Mouse (Mus musculus): ENCODE data around the gene Itgal.

DNA sequence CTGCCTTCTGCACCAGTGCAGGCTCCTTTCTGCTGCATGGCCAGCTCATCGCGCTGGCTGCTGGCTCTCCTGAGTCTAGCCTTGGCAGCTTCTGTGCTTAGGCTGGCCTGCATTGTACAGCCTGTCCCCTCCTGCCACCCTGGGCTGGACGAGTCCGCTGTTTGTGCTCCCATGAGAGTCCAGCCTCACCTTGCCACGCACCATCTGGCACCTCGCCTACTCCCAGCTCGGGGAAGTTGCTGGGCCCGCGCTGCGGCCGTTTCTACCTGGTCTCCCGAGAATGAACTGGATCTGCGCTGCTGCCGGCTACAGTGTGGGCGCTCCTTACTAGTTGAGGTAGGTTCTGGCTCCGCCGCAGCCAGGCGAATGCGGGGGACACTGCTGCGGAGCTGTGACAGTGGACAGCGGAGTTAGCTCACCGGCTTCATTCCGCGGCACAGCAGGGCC lies 67.4 kb downstream of the Itgal start:
- TF ChIP-seq CTCF (IDR thresholded peaks at IDR 0.05; ENCODE audit: extremely low read depth, insufficient read length, insufficient replicate concordance, low read depth, low read length): no peak
- peak; percentile 32; the same call in 1 of the 2 replicates for TF ChIP-seq POLR2A (IDR thresholded peaks at IDR 0.05; ENCODE audit: low read depth, low read length)

Data from small intestine, adult 2 months (tissue).